In the genomic region with DNA sequence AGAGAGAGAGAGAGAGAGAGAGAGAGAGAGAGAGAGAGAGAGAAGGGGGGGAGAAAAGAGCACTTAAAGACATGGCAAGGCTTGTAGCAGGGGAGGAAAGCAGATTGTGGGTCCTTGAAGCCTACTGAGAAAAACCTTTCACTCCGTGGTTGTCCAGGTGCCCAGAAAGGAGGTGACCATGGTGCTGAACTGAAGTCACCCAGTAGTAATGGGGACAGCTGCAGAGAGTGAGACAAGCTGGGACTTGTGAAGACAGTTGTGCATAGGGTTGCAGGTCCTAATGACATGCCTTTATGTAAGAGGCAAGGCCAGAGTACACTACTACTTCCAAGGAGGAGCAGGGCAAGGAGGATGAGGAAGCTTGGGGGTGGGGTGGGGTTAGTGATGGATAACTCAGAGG, we compare ENCODE assay signal across 23 mouse cellular contexts. TPM values are rescaled to one million over a fixed set of nuclear protein-coding genes. Genes with fewer than 3 reads are reported as not detected.
DNase-seq lines count a peak whose midpoint lies in the region; ATAC-seq and TF ChIP-seq lines count a peak whose summit lies in the region.
"Had no signal": no experiment of that assay in that cellular context is flagged by ENCODE, and none has a peak within 500 bp of the region (broad histone marks: within the 10 kb centered on the region; RNA-seq: fewer than 3 reads in every experiment).

No protein-coding gene starts in this region.

- no peaks in the 10 kb centered on the region for H3K9me3 ChIP-seq in heart, embryonic 11.5 days (replicated peaks; ENCODE audit: control insufficient read depth, low read length)
- H3K9me3 ChIP-seq in lung, embryonic 14.5 days (ENCODE audit: low read depth, low read length): no peaks in the 10 kb centered on the region
- H3K9me3 ChIP-seq: forebrain, embryonic 13.5 days; heart, embryonic 15.5 days; hindbrain, embryonic 13.5 days; liver, embryonic 13.5 days had no signal

- no peak for ATAC-seq in heart, embryonic 11.5 days (replicated peaks; ENCODE audit: insufficient number of reproducible peaks, low FRiP score, low TSS enrichment)
- ATAC-seq in lung, embryonic 14.5 days (ENCODE audit: insufficient read depth): no peak
- ATAC-seq: forebrain, embryonic 13.5 days; midbrain, embryonic 16.5 days had no signal

- H3K27me3 ChIP-seq in heart, embryonic 11.5 days (ENCODE audit: control insufficient read depth, insufficient read depth, low read length): no peaks in the 10 kb centered on the region
- H3K27me3 ChIP-seq in lung, embryonic 14.5 days (ENCODE audit: insufficient read depth, low read length): no peaks in the 10 kb centered on the region
- H3K27me3 ChIP-seq: forebrain, embryonic 13.5 days; heart, embryonic 15.5 days; hindbrain, embryonic 13.5 days; liver, embryonic 13.5 days had no signal

- peak; percentile 64 for DNase-seq in heart, adult 11 months
- DNase-seq in lung, embryonic 14.5 days: peak; percentile 23
- DNase-seq in lung, postnatal 10 days: no peak
- peak; percentile 12 for DNase-seq in embryo, embryonic 10.5 days (ENCODE audit: low spot score)
- no peak for DNase-seq in layer of hippocampus, adult 9-10 months (ENCODE audit: low spot score)
- no peak for DNase-seq in Muller cell, postnatal 12 days (ENCODE audit: inconsistent ontology term)
- DNase-seq in frontal cortex, postnatal 25 days (ENCODE audit: low spot score in 2 of 2): no peak
- DNase-seq: adrenal gland, postnatal 36 days; cerebellum, adult 9-10 months; kidney, adult 11 months; layer of hippocampus, postnatal 36 days; liver, embryonic 13.5 days; right cerebral cortex, adult 18-20 months had no signal

- H3K27ac ChIP-seq in heart, embryonic 11.5 days (ENCODE audit: low read depth, low read length): no peak overlapping the region
- no peak overlapping the region for H3K27ac ChIP-seq in lung, embryonic 14.5 days (ENCODE audit: low read depth)
- H3K27ac ChIP-seq: forebrain, embryonic 13.5 days; heart, embryonic 15.5 days; hindbrain, embryonic 13.5 days; liver, embryonic 13.5 days had no signal

- H3K36me3 ChIP-seq in heart, embryonic 11.5 days (ENCODE audit: control insufficient read depth, insufficient read depth, low read length): no peaks in the 10 kb centered on the region
- H3K36me3 ChIP-seq in lung, embryonic 14.5 days (ENCODE audit: insufficient read depth): no peaks in the 10 kb centered on the region
- H3K36me3 ChIP-seq: heart, embryonic 15.5 days; hindbrain, embryonic 13.5 days; liver, embryonic 13.5 days had no signal

- no peak overlapping the region for H3K4me2 ChIP-seq in heart, embryonic 11.5 days
- no peak overlapping the region for H3K4me2 ChIP-seq in lung, embryonic 14.5 days
- H3K4me2 ChIP-seq: forebrain, embryonic 13.5 days; heart, embryonic 15.5 days; hindbrain, embryonic 13.5 days; liver, embryonic 13.5 days had no signal

- H3K4me1 ChIP-seq in heart, embryonic 11.5 days (ENCODE audit: control insufficient read depth, insufficient read depth, low read length): no peaks in the 10 kb centered on the region
- no peaks in the 10 kb centered on the region for H3K4me1 ChIP-seq in lung, embryonic 14.5 days (ENCODE audit: insufficient read depth)
- H3K4me1 ChIP-seq: forebrain, embryonic 13.5 days; heart, embryonic 15.5 days; hindbrain, embryonic 13.5 days; liver, embryonic 13.5 days had no signal

- TF ChIP-seq CTCF in lung, embryonic 14.5 days (IDR thresholded peaks at IDR 0.05; ENCODE audit: low read depth): no peak

- no peak overlapping the region for H3K4me3 ChIP-seq in heart, embryonic 11.5 days (ENCODE audit: low read depth, low read length)
- H3K4me3 ChIP-seq in lung, embryonic 14.5 days (ENCODE audit: low read depth, low read length): no peak overlapping the region
- H3K4me3 ChIP-seq: forebrain, embryonic 13.5 days; heart, embryonic 15.5 days; hindbrain, embryonic 13.5 days; liver, embryonic 13.5 days had no signal

- no peak overlapping the region for H3K9ac ChIP-seq in heart, embryonic 11.5 days (ENCODE audit: low read depth, low read length)
- no peak overlapping the region for H3K9ac ChIP-seq in lung, embryonic 14.5 days
- H3K9ac ChIP-seq: forebrain, embryonic 13.5 days; heart, embryonic 15.5 days; hindbrain, embryonic 13.5 days; liver, embryonic 13.5 days had no signal

- WGBS in heart, embryonic 11.5 days (ENCODE audit: insufficient replicate concordance): 0% methylated on average over 1 of the region's 1 CpGs
- 0% methylated on average over 1 of the region's 1 CpGs for WGBS in lung, embryonic 14.5 days

RNA-seq across cellular contexts. Expression of a gene that starts 1.2 kb away (rescaled TPM):
- polyA plus RNA-seq in heart, embryonic 11.5 days (2014; fragmentation: Nextera tagmentation; extraction: Ambion mirVana): not detected in 2 replicates
- polyA plus RNA-seq in lung, embryonic 14.5 days (2014; fragmentation: Nextera tagmentation; extraction: Ambion mirVana): not detected in 2 replicates
- polyA plus RNA-seq: C2C12; forebrain, embryonic 13.5 days; hindbrain, embryonic 13.5 days; midbrain, embryonic 16.5 days had no signal

RNA-seq across cellular contexts. Expression of a gene that starts 13.5 kb away (rescaled TPM):
- not detected in 2 replicates for polyA plus RNA-seq in heart, embryonic 11.5 days (2014; fragmentation: Nextera tagmentation; extraction: Ambion mirVana)
- polyA plus RNA-seq in lung, embryonic 14.5 days (2014; fragmentation: Nextera tagmentation; extraction: Ambion mirVana): not detected in 2 replicates
- polyA plus RNA-seq: C2C12; cortical plate, adult 2 months; forebrain, embryonic 13.5 days; hindbrain, embryonic 13.5 days; liver, embryonic 13.5 days; midbrain, embryonic 16.5 days; urinary bladder, adult 2 months had no signal

RNA-seq across cellular contexts. Expression of a gene that starts 27.8 kb away (rescaled TPM):
- polyA plus RNA-seq in heart, embryonic 11.5 days (2014; fragmentation: Nextera tagmentation; extraction: Ambion mirVana): not detected in 2 replicates
- polyA plus RNA-seq in lung, embryonic 14.5 days (2014; fragmentation: Nextera tagmentation; extraction: Ambion mirVana): not detected in 2 replicates
- polyA plus RNA-seq: C2C12; cortical plate, adult 2 months; forebrain, embryonic 13.5 days; hindbrain, embryonic 13.5 days; liver, embryonic 13.5 days; midbrain, embryonic 16.5 days had no signal

RNA-seq across cellular contexts. Expression of a gene that starts 46.3 kb away (rescaled TPM):
- polyA plus RNA-seq in heart, embryonic 11.5 days (2014; fragmentation: Nextera tagmentation; extraction: Ambion mirVana): not detected in 2 replicates
- polyA plus RNA-seq in lung, embryonic 14.5 days (2014; fragmentation: Nextera tagmentation; extraction: Ambion mirVana): not detected in 2 replicates
- polyA plus RNA-seq: C2C12; cortical plate, adult 2 months; forebrain, embryonic 13.5 days; heart, embryonic 15.5 days; hindbrain, embryonic 13.5 days; large intestine, adult 2 months; liver, embryonic 13.5 days; lung, embryonic 16.5 days; midbrain, embryonic 16.5 days; urinary bladder, adult 2 months had no signal

RNA-seq across cellular contexts. Expression of a gene that starts 54.7 kb away (rescaled TPM):
- not detected in 2 replicates for polyA plus RNA-seq in heart, embryonic 11.5 days (2014; fragmentation: Nextera tagmentation; extraction: Ambion mirVana)
- not detected in 2 replicates for polyA plus RNA-seq in lung, embryonic 14.5 days (2014; fragmentation: Nextera tagmentation; extraction: Ambion mirVana)
- polyA plus RNA-seq: C2C12; cortical plate, adult 2 months; forebrain, embryonic 13.5 days; heart, embryonic 15.5 days; hindbrain, embryonic 13.5 days; large intestine, adult 2 months; liver, embryonic 13.5 days; lung, embryonic 16.5 days; midbrain, embryonic 16.5 days; urinary bladder, adult 2 months had no signal

Comparison
In these comparisons a context has a peak if more than half of its experiments do, and no peak if none do; other contexts are left out.
1. DNase-seq: peak in heart, adult 11 months (single experiment), lung, embryonic 14.5 days (single experiment) and embryo, embryonic 10.5 days (single experiment); none in lung, postnatal 10 days (single experiment), layer of hippocampus, adult 9-10 months (single experiment), Muller cell, postnatal 12 days (single experiment) and frontal cortex, postnatal 25 days (0 of 2).